Mouse (Mus musculus) adipocyte (in vitro differentiated cells): ENCODE results near the gene Rere.

ENCODE experiments used
- DNase-seq: peaks from one replicate; pipeline ENCODE4 v3.0.0-alpha.2; 2016; ENCODE audit warnings: low spot score

Gene Rere

DNA sequence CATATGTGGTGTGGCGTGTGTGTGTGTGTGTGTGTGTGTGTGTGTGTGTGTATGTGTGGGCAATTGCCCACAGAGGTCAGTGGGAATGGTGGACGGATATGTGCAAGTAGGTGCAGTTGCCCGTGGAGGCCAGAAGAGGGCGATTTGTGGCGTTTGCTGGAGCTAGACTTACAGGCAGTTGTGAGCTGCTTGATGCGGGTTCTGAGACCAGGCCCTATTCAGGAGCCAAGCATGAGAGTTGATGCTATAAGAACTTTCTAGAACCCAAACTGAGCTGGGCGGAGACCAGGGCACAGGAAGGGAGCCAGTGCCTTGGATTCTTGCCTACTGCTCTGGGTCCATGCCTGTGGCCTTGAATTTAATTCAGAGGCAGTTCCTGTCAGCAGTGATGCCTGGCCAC is 383.3 kb downstream of the Rere start:
- DNase-seq = peak; percentile 16

GRCm38 (mm10) chr4:150665806-150666205 is 384.4 kb downstream of the Rere start:
- no peak for DNase-seq
